Mouse (Mus musculus) heart, embryonic 12.5 days (tissue): Measurements from ENCODE around the gene Sgo2a. TPM values are rescaled to one million over a fixed set of nuclear protein-coding genes. Genes with fewer than 3 reads are reported as not detected.
"Not testable (repeated sequence)": the region's sequence is repeated elsewhere in the genome, so short reads cannot be mapped to it uniquely, and the experiment has no call there.

ENCODE experiments used
- ATAC-seq: fragments of 200-750 bp; cut with Nextera tagmentation; 2 replicates; pipeline ENCODE4 v1.8.0; 2017; ENCODE audit warnings: moderate TSS enrichment, moderate library complexity; ENCODE audit not compliant: insufficient number of reproducible peaks, low FRiP score
- H3K27ac ChIP-seq: fragments of 300-500 bp; sonication (generic); 2 replicates; pipeline ENCODE4 v1.5.1; 2016; ENCODE audit warnings: mild to moderate bottlenecking, moderate library complexity; ENCODE audit not compliant: poor library complexity, severe bottlenecking
- H3K27me3 ChIP-seq: fragments of 300-500 bp; sonication (generic); replicated peaks from 2 replicates; pipeline ENCODE4 v1.6.1; 2016; ENCODE audit warnings: mild to moderate bottlenecking, moderate library complexity
- H3K36me3 ChIP-seq: fragments of 300-500 bp; sonication (generic); 2 replicates; pipeline ENCODE4 v1.6.1; 2016; ENCODE audit warnings: mild to moderate bottlenecking, moderate library complexity
- H3K4me1 ChIP-seq: fragments of 300-500 bp; sonication (generic); replicated peaks from 2 replicates; pipeline ENCODE4 v1.6.1; 2016; ENCODE audit warnings: mild to moderate bottlenecking
- H3K4me2 ChIP-seq: fragments of 300-500 bp; sonication (generic); 2 replicates; pipeline ENCODE4 v1.6.1; 2016; ENCODE audit warnings: mild to moderate bottlenecking, moderate library complexity
- H3K4me3 ChIP-seq: fragments of 300-500 bp; sonication (generic); 2 replicates; pipeline ENCODE4 v1.5.1; 2016; ENCODE audit warnings: mild to moderate bottlenecking
- H3K9ac ChIP-seq: fragments of 300-500 bp; sonication (generic); 2 replicates; pipeline ENCODE4 v1.6.1; 2016; ENCODE audit warnings: mild to moderate bottlenecking, moderate library complexity
- H3K9me3 ChIP-seq: fragments of 300-500 bp; sonication (generic); replicated peaks from 2 replicates; pipeline ENCODE4 v1.6.1; 2016; ENCODE audit warnings: mild to moderate bottlenecking, moderate library complexity
- WGBS: fragments of 180-500 bp; shearing (Covaris S2); methylation state at CpG from one replicate; pipeline ENCODE4 v1.1.7; 2016; 5-methylcytosine and 5-hydroxymethylcytosine counted together
- polyA plus RNA-seq: library from polyadenylated mRNA; unstranded; fragments of >200 nt; fragmentation: Nextera tagmentation; extraction: Ambion mirVana; gene quantifications from 2 replicates; pipeline ENCODE4 v1.2.1, GENCODE M21; 2016

The Sgo2a gene
- polyA plus RNA-seq, 1 experiment from 2014 or later, result 20.9 TPM

DNA sequence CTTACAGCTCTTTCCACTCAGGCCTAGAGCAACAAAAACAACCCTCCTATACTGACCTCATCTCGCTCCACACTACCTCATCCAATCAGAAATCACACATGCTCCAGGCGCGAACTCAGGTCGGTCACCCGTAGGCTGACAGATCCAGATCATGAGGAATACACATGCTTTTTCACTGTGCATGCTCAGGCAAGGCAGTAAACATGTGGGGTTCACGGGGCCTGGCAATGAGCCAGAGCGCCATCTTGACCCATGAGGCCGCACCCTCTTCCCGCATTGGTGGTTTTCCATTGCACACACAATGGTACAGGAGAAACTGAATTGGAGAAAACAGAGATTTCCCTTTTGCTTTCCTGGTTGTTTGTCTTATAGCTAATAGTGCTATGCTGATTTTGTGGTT is 41.5 kb downstream of the Sgo2a start:
- not testable (repeated sequence) for H3K4me3 ChIP-seq, H3K36me3 ChIP-seq, ATAC-seq, H3K9me3 ChIP-seq, H3K27me3 ChIP-seq, H3K9ac ChIP-seq, H3K4me2 ChIP-seq, H3K27ac ChIP-seq, H3K4me1 ChIP-seq
- 93% methylated on average over 9 of the region's 9 CpGs for WGBS

- H3K27me3 ChIP-seq, result no peaks in the 10 kb centered on the region
- no peaks in the 10 kb centered on the region for H3K9me3 ChIP-seq
- H3K36me3 ChIP-seq, result no peaks in the 10 kb centered on the region
- H3K4me2 ChIP-seq, result no peak overlapping the region
- H3K4me3 ChIP-seq, result no peak overlapping the region
- no peaks in the 10 kb centered on the region for H3K4me1 ChIP-seq
- H3K27ac ChIP-seq, result no peak overlapping the region
- 63% methylated on average over 3 of the region's 3 CpGs for WGBS
- H3K9ac ChIP-seq, result no peak overlapping the region
- no peak for ATAC-seq
Observed at GRCm38 (mm10) chr1:58045076-58045475, 49.3 kb downstream of the Sgo2a start.

GRCm38 (mm10) chr1:58045546-58045945 is 49.8 kb downstream of the Sgo2a start:
- no peaks in the 10 kb centered on the region for H3K4me1 ChIP-seq
- no peak for ATAC-seq
- H3K9ac ChIP-seq, result no peak overlapping the region
- H3K9me3 ChIP-seq, result no peaks in the 10 kb centered on the region
- WGBS, result 67% methylated on average over 5 of the region's 5 CpGs
- no peaks in the 10 kb centered on the region for H3K36me3 ChIP-seq
- H3K27ac ChIP-seq, result no peak overlapping the region
- no peak overlapping the region for H3K4me2 ChIP-seq
- no peaks in the 10 kb centered on the region for H3K27me3 ChIP-seq
- H3K4me3 ChIP-seq, result no peak overlapping the region

- Histone ChIP-seq H3K9ac (no peak overlapping the region), H3K9me3 (no peaks in the 10 kb centered on the region), H3K4me3 (no peak overlapping the region), H3K27me3 (no peaks in the 10 kb centered on the region), H3K4me2 (no peak overlapping the region), H3K4me1 (no peaks in the 10 kb centered on the region), H3K27ac (no peak overlapping the region), H3K36me3 (no peaks in the 10 kb centered on the region)
- no peak for ATAC-seq
- WGBS, result 69% methylated on average over 3 of the region's 3 CpGs
Observed at GRCm38 (mm10) chr1:58046721-58047290, 51.0 kb downstream of the Sgo2a start.

- no peaks in the 10 kb centered on the region for H3K27me3 ChIP-seq
- 85% methylated on average over 5 of the region's 5 CpGs for WGBS
- H3K9me3 ChIP-seq, result no peaks in the 10 kb centered on the region
- no peaks in the 10 kb centered on the region for H3K4me1 ChIP-seq
- no peak overlapping the region for H3K4me3 ChIP-seq
- no peak overlapping the region for H3K27ac ChIP-seq
- no peak overlapping the region for H3K9ac ChIP-seq
- ATAC-seq, result no peak
- H3K36me3 ChIP-seq, result no peaks in the 10 kb centered on the region
- no peak overlapping the region for H3K4me2 ChIP-seq
Observed at GRCm38 (mm10) chr1:58049126-58049525, 53.4 kb downstream of the Sgo2a start.

DNA sequence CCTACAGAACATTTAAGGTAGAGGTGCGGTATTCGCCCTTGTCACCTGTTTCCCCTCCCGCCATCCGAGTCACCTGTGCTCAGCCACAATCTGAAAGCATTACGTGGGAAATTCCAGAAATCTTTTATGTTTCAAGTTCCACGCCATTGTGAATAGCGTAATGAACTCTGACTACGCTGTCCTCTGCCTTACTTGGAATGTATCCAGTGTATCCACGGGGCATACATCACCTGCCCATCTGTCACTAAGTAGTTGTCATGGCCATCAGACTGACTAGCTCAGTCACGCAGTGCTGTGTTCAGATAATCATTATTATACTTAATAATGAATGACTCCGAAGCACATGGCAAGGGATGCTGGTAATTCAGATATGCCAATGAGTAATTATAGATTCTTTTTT is 59.8 kb downstream of the Sgo2a start:
- ATAC-seq, result no peak

GRCm38 (mm10) chr1:58056074-58056807 is 60.5 kb downstream of the Sgo2a start:
- no peak for ATAC-seq
- Histone ChIP-seq H3K9me3 (no peaks in the 10 kb centered on the region), H3K27me3 (no peaks in the 10 kb centered on the region), H3K4me3 (no peak overlapping the region), H3K4me1 (no peaks in the 10 kb centered on the region), H3K27ac (no peak overlapping the region), H3K4me2 (no peak overlapping the region), H3K36me3 (no peaks in the 10 kb centered on the region), H3K9ac (no peak overlapping the region)
- 74% methylated on average over 13 of the region's 13 CpGs for WGBS

More for the DNA sequence above, 59.8 kb downstream of the Sgo2a start:
- no peak overlapping the region for H3K4me2 ChIP-seq
- WGBS, result 85% methylated on average over 11 of the region's 11 CpGs
- no peak overlapping the region for H3K9ac ChIP-seq
- H3K27ac ChIP-seq, result no peak overlapping the region
- H3K4me3 ChIP-seq, result no peak overlapping the region
- no peaks in the 10 kb centered on the region for H3K27me3 ChIP-seq
- H3K4me1 ChIP-seq, result no peaks in the 10 kb centered on the region
- no peaks in the 10 kb centered on the region for H3K36me3 ChIP-seq
- no peaks in the 10 kb centered on the region for H3K9me3 ChIP-seq

DNA sequence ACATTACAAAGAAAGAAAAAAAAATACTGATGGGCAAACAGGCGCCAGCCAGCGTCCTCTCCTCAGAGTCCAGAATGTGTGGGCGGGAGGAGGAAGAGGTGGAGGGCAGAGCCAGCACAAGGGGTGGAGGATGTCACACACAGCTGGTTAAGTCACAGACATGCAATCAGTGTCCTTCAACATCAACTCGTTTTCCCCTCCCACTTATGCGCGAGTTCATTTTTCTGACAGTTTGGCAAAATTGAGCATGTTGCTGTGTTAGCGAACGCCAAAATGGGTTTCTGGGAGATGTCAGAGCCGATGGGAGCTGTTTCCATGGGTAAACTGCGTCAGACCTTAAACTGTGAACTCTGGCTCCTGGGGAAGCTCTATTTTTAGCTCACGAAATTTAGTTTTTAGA is 61.2 kb downstream of the Sgo2a start:
- Histone ChIP-seq H3K9me3 (no peaks in the 10 kb centered on the region), H3K36me3 (no peaks in the 10 kb centered on the region), H3K4me2 (peak overlapping the region; percentile 13; the same call in 1 of the 2 replicates), H3K4me3 (no peak overlapping the region), H3K4me1 (no peaks in the 10 kb centered on the region), H3K9ac (no peak overlapping the region), H3K27me3 (no peaks in the 10 kb centered on the region), H3K27ac (no peak overlapping the region)
- 59% methylated on average over 11 of the region's 11 CpGs for WGBS
- no peak for ATAC-seq

DNA sequence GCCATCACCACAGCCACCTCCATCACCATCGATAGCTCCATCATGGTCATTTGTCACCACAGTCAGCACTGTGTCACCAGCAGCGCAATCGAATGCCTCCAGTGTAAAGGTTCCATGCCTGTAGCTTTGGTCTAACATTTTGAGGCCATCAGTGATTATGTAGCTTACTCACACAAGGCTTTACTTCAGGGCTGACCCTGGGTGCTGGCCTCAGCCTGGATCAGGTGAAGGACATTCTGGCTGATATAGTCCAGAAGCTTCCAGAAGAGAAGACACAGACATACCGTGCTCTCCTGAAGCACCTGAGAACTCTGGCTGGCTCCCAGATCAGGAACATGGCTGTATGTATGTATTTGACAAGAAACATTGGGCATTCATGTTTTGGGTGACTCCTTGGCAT is 63.1 kb downstream of the Sgo2a start:
- 88% methylated on average over 4 of the region's 4 CpGs for WGBS
- ATAC-seq, result no peak
- H3K9me3 ChIP-seq, result no peaks in the 10 kb centered on the region

GRCm38 (mm10) chr1:58062131-58062530 is 66.4 kb downstream of the Sgo2a start:
- Histone ChIP-seq H3K27ac (no peak overlapping the region), H3K4me1 (no peaks in the 10 kb centered on the region), H3K27me3 (no peaks in the 10 kb centered on the region), H3K36me3 (no peaks in the 10 kb centered on the region), H3K9ac (no peak overlapping the region), H3K4me2 (no peak overlapping the region), H3K4me3 (no peak overlapping the region), H3K9me3 (no peaks in the 10 kb centered on the region)
- ATAC-seq, result no peak
- 86% methylated on average over 7 of the region's 7 CpGs for WGBS

More for the DNA sequence above, 63.1 kb downstream of the Sgo2a start:
- no peak overlapping the region for H3K9ac ChIP-seq
- H3K36me3 ChIP-seq, result no peaks in the 10 kb centered on the region
- no peak overlapping the region for H3K4me2 ChIP-seq
- H3K27me3 ChIP-seq, result no peaks in the 10 kb centered on the region
- no peaks in the 10 kb centered on the region for H3K4me1 ChIP-seq
- H3K27ac ChIP-seq, result no peak overlapping the region
- no peak overlapping the region for H3K4me3 ChIP-seq

DNA sequence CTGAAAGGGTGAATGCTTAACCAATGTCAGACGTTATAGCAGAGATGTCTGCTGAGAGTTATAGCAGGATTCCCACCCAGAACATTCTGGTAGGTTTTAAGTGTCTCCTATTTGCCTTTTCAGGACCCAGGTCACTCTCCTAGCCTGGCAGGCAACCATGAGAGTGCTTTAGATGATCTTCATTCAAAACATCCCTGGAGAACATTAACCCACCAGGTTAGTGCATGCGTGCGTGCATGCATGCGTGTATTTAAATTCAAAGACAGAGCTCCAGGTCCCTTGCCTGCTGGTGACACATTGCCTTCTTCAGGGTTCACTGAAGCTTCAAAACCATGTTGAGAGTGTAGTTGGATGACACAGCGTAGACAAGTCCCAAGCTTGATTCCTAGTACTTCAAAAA is 69.4 kb downstream of the Sgo2a start:
- H3K4me2 ChIP-seq, result no peak overlapping the region
- H3K27me3 ChIP-seq, result peaks cover 7% of the 10 kb centered on the region; the same call in 1 of the 2 replicates
- no peaks in the 10 kb centered on the region for H3K4me1 ChIP-seq
- no peak overlapping the region for H3K27ac ChIP-seq
- H3K36me3 ChIP-seq, result no peaks in the 10 kb centered on the region
- no peaks in the 10 kb centered on the region for H3K9me3 ChIP-seq
- no peak overlapping the region for H3K9ac ChIP-seq
- WGBS, result 88% methylated on average over 5 of the region's 5 CpGs
- no peak overlapping the region for H3K4me3 ChIP-seq
- ATAC-seq, result no peak

DNA sequence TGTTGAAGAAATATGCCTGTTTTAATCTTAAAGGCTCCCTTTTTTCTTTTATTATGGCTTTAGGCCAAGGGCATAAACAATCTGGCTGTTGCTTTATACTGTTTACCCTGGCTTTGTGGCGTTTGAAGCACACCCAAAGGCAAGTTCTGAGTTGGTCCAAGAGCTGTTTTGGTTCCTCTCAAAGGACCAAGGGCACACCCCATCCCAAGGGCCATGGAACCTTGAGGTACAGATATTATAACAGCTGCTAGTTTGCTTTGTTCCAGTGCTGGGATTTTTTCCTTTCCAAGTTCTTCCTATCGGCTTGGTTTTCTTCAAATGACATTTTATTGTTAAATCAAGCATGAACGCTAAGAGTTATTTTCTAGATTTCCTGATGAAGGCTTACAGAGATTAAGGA is 69.8 kb downstream of the Sgo2a start:
- 76% methylated on average over 3 of the region's 3 CpGs for WGBS
- Histone ChIP-seq H3K9me3 (no peaks in the 10 kb centered on the region), H3K4me1 (no peaks in the 10 kb centered on the region), H3K27ac (no peak overlapping the region), H3K36me3 (no peaks in the 10 kb centered on the region), H3K9ac (no peak overlapping the region), H3K4me3 (no peak overlapping the region), H3K27me3 (peaks cover 7% of the 10 kb centered on the region; the same call in 1 of the 2 replicates), H3K4me2 (no peak overlapping the region)
- ATAC-seq, result no peak
